Mouse (Mus musculus) inflammation-experienced regulatory T-cells (primary cell): Measurements from ENCODE around the gene Gm10639. TPM values are rescaled to one million over a fixed set of nuclear protein-coding genes. Genes with fewer than 3 reads are reported as not detected.

Source experiments
- polyA plus RNA-seq, 2 experiments: library from polyadenylated mRNA; unstranded; fragments of 100-300 nt; shearing (Covaris generic); gene quantifications; one replicate each; pipeline ENCODE4 v1.2.1; 2017

Gm10639 gene
- under 1 TPM in 1 of 2 experiments, not detected in 1; 0.81 TPM for polyA plus RNA-seq

DNA sequence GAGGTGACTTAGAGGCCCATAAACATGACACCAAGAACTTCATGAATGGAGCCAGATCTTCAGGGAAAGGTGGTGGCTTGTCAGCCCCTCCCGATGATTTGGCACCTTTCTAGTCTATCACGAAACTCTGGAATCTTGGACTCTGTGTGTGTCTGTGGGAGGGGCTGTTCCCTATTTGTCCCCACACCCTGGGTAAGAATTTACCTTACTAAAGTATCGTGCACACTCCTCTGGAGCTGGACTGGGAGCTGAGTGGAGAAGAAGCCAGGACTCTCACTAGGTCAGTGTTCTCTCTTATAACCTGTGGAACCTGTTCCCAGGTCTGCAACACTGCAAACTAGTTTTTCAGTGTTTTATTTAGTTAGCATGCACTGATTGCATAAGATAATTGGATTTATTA, at the start of gene Gm10639:
Gene Gm10639 (plus strand): TSS at position 201 of the 400 bp plus-strand sequence.

DNA sequence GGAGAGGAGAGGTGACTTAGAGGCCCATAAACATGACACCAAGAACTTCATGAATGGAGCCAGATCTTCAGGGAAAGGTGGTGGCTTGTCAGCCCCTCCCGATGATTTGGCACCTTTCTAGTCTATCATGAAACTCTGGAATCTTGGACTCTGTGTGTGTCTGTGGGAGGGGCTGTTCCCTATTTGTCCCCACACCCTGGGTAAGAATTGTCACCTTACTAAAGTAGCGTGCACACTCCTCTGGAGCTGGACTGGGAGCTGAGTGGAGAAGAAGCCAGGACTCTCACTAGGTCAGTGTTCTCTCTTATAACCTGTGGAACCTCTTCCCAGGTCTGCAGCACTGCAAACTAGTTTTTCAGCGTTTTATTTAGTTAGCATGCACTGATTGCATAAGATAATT, 32.8 kb upstream of the Gm10639 start, which contains the start of gene Gm3776:
Gene Gm3776 (plus strand): TSS at position 216 of the 400 bp plus-strand sequence.

DNA sequence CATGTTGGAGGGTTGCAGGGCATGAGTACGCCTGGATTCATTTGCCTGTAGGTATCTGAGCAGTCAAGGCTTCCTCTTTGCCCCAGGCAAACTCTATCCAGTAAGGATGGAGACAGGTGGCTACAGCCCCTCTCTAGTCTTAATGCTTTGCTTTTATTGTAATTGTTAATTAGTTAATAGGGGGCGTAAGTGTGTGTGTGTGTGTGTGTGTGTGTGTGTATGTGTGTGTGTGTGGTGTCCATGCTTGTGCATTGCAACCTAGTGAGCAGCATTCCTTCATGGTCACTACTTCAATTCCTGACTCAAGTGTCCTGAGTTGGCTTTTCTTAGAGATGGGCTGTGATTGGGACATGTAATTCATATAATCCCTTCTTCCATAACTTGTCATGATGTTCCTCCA, 25.0 kb downstream of the Gm10639 start, which contains the start of gene Omt2a:
Gene Omt2a (minus strand): TSS at position 101 of the 400 bp plus-strand sequence.

DNA sequence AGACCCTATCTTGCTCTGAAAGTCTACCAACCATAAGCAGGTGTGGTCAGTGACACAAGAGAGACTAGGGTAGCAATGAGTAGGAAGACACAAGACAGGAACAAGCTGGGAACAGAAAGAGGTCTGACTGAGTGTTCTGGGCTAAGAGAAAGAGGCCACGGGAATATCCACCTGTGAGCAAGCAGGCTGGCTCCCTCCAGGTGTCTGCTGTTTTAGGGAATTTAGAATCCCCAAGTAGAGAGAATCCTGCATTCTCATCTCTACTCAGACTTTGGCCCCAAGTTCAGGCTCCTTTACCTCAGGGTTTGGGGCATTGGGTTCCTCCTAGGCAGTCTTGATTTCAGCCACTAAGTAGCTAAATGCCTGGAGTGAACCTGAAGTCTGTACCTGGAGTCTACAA, 37.6 kb downstream of the Gm10639 start, which contains the start of gene Omt2b:
Gene Omt2b (plus strand): TSS at position 301 of the 400 bp plus-strand sequence.

Other genes starting within 250 kb of the Gm10639 start
- under 1 TPM in 1 of 2 experiments, not detected in 1; 0.98 TPM for gene Gcm1, start 238.0 kb upstream of the Gm10639 start, polyA plus RNA-seq
- gene Fbxo9, start 180.9 kb upstream of the Gm10639 start, polyA plus RNA-seq: 100 to 1,000 TPM in 1 of 2 experiments, 10 to 100 TPM in 1; 72.1 to 102 TPM
- 10 to 100 TPM in 1 of 2 experiments, 1 to 10 TPM in 1; 8.3 to 12.2 TPM for gene Ick, start 180.7 kb upstream of the Gm10639 start, polyA plus RNA-seq
- 10 to 100 TPM in 1 of 2 experiments, 1 to 10 TPM in 1; 4.3 to 31.4 TPM for gene Gsta4, start 107.1 kb upstream of the Gm10639 start, polyA plus RNA-seq
- gene Gsta1, start 59.3 kb upstream of the Gm10639 start, polyA plus RNA-seq: under 1 TPM in 1 of 2 experiments, not detected in 1; 0.53 TPM
- gene Gm3776, start 32.8 kb upstream of the Gm10639 start, polyA plus RNA-seq: not detected
- not detected for gene Omt2a, start 24.9 kb downstream of the Gm10639 start, polyA plus RNA-seq
- gene Omt2b, start 37.7 kb downstream of the Gm10639 start, polyA plus RNA-seq: not detected
- 1 to 10 TPM in 1 of 2 experiments, under 1 TPM in 1; 0.49 to 3.4 TPM for gene Gsta2, start 65.9 kb downstream of the Gm10639 start, polyA plus RNA-seq
- not detected for gene Dppa5a, start 78.3 kb downstream of the Gm10639 start, polyA plus RNA-seq
- gene Ooep, start 88.8 kb downstream of the Gm10639 start, polyA plus RNA-seq: 1 to 10 TPM in 1 of 2 experiments, under 1 TPM in 1; 0.23 to 1.2 TPM
- 10 to 100 TPM in 1 of 2 experiments, 1 to 10 TPM in 1; 5.5 to 15.1 TPM for gene Ddx43, start 105.9 kb downstream of the Gm10639 start, polyA plus RNA-seq
- gene Cgas, start 153.3 kb downstream of the Gm10639 start, polyA plus RNA-seq: 10 to 100 TPM in 1 of 2 experiments, 1 to 10 TPM in 1; 3.7 to 10.9 TPM
- 10 to 100 TPM; 27.3 to 35.9 TPM for gene Mto1, start 158.3 kb downstream of the Gm10639 start, polyA plus RNA-seq
- gene Gm17324, start 158.9 kb downstream of the Gm10639 start, polyA plus RNA-seq: 1 to 10 TPM in 1 of 2 experiments, under 1 TPM in 1; 0.53 to 2.7 TPM
- 1,000 to 10,000 TPM; 3,945 to 4,761 TPM for gene Eef1a1, start 199.2 kb downstream of the Gm10639 start, polyA plus RNA-seq